Mouse (Mus musculus) lung, embryonic 16.5 days (tissue): ENCODE data around the gene Sapcd2. TPM values are rescaled to one million over a fixed set of nuclear protein-coding genes. Genes with fewer than 3 reads are reported as not detected.

ENCODE experiments used
- ATAC-seq: fragments of 200-750 bp; cut with Nextera tagmentation; 2 replicates; pipeline ENCODE4 v1.8.0; 2017; ENCODE audit warnings: low read depth, mild to moderate bottlenecking, moderate library complexity
- H3K27ac ChIP-seq: fragments of 300-500 bp; sonication (generic); 2 replicates; pipeline ENCODE4 v1.5.1; 2014; ENCODE audit warnings: mild to moderate bottlenecking, control low read depth, low read length
- H3K27me3 ChIP-seq: fragments of 300-500 bp; sonication (generic); 2 replicates; pipeline ENCODE4 v1.6.1; 2014; ENCODE audit warnings: low read depth, low read length, mixed read lengths; ENCODE audit not compliant: control insufficient read depth, insufficient read depth
- H3K36me3 ChIP-seq: fragments of 300-500 bp; sonication (generic); 2 replicates; pipeline ENCODE4 v1.6.1; 2014; ENCODE audit warnings: low read length; ENCODE audit not compliant: control insufficient read depth, insufficient read depth
- H3K4me1 ChIP-seq: fragments of 300-500 bp; sonication (generic); replicated peaks from 2 replicates; pipeline ENCODE4 v1.6.1; 2014; ENCODE audit warnings: low read length, mixed read lengths; ENCODE audit not compliant: control insufficient read depth, insufficient read depth
- H3K4me2 ChIP-seq: fragments of 300-500 bp; sonication (generic); 2 replicates; pipeline ENCODE4 v1.6.1; 2014; ENCODE audit warnings: low read depth, low read length, control low read depth
- H3K4me3 ChIP-seq: fragments of 300-500 bp; sonication (generic); 2 replicates; pipeline ENCODE4 v1.5.1; 2014; ENCODE audit warnings: mild to moderate bottlenecking, low read length, control low read depth
- H3K9ac ChIP-seq: fragments of 300-500 bp; sonication (generic); 2 replicates; pipeline ENCODE4 v1.6.1; 2014; ENCODE audit warnings: low read length, control low read depth
- H3K9me3 ChIP-seq: fragments of 300-500 bp; sonication (generic); 2 replicates; pipeline ENCODE4 v1.6.1; 2016; ENCODE audit warnings: low read length; ENCODE audit not compliant: control insufficient read depth
- WGBS: fragments of 180-500 bp; shearing (Covaris S2); extraction: QIAGEN DNeasy Blood & Tissue Kit; methylation state at CpG from one replicate; pipeline ENCODE4 v1.1.7; 2014; 5-methylcytosine and 5-hydroxymethylcytosine counted together
- polyA plus RNA-seq: library from polyadenylated mRNA; unstranded; fragments of >200 nt; fragmentation: Nextera tagmentation; extraction: Ambion mirVana; gene quantifications from 2 replicates; pipeline ENCODE4 v1.2.1, GENCODE M21; 2015

The Sapcd2 gene
- polyA plus RNA-seq, 1 experiment from 2014 or later, result 39.0 TPM

- WGBS, result 80% methylated on average over 5 of the region's 5 CpGs
- peaks cover 36% of the 10 kb centered on the region for H3K27me3 ChIP-seq
- peaks cover 10% of the 10 kb centered on the region for H3K4me1 ChIP-seq
- no peaks in the 10 kb centered on the region for H3K36me3 ChIP-seq
- H3K9ac ChIP-seq, result no peak overlapping the region
- ATAC-seq, result no peak
- H3K4me2 ChIP-seq, result no peak overlapping the region
- no peak overlapping the region for H3K4me3 ChIP-seq
- no peaks in the 10 kb centered on the region for H3K9me3 ChIP-seq
- no peak overlapping the region for H3K27ac ChIP-seq
Observed at GRCm38 (mm10) chr2:25427256-25427655, 55.1 kb downstream of the Sapcd2 start.

Other genes with a start within 250 kb of the Sapcd2 start
- 9.8 and 10.0 TPM in 2 replicates for gene Nrarp, start 191.6 kb upstream of the Sapcd2 start, polyA plus RNA-seq
- 10.0 and 12.5 TPM in 2 replicates for gene Tor4a, start 175.4 kb upstream of the Sapcd2 start, polyA plus RNA-seq
- gene Nelfb, start 160.8 kb upstream of the Sapcd2 start, polyA plus RNA-seq, result 112 and 113 TPM in 2 replicates
- gene Stpg3, start 157.7 kb upstream of the Sapcd2 start, polyA plus RNA-seq, result 0.15 TPM in 1 of 2 replicates, not detected in the other
- 0.68 TPM in 1 of 2 replicates, not detected in the other for gene Fam166a, start 153.6 kb upstream of the Sapcd2 start, polyA plus RNA-seq
- 677 and 731 TPM in 2 replicates for gene Tubb4b, start 147.6 kb upstream of the Sapcd2 start, polyA plus RNA-seq
- gene Slc34a3, start 138.0 kb upstream of the Sapcd2 start, polyA plus RNA-seq, result not detected in 2 replicates
- gene Rnf224, start 135.5 kb upstream of the Sapcd2 start, polyA plus RNA-seq, result not detected in 2 replicates
- gene Rnf208, start 130.1 kb upstream of the Sapcd2 start, polyA plus RNA-seq, result 8.3 and 9.1 TPM in 2 replicates
- gene Cysrt1, start 129.9 kb upstream of the Sapcd2 start, polyA plus RNA-seq, result 0.67 TPM in 1 of 2 replicates, not detected in the other
- gene AL732309.1, start 125.5 kb upstream of the Sapcd2 start, polyA plus RNA-seq, result 4.5 and 5.9 TPM in 2 replicates
- gene Tmem203, start 116.9 kb upstream of the Sapcd2 start, polyA plus RNA-seq, result 20.3 and 22.0 TPM in 2 replicates
- 6.4 and 6.5 TPM in 2 replicates for gene Tprn, start 109.7 kb upstream of the Sapcd2 start, polyA plus RNA-seq
- gene Ssna1, start 99.9 kb upstream of the Sapcd2 start, polyA plus RNA-seq, result 219 and 232 TPM in 2 replicates
- 136 and 137 TPM in 2 replicates for gene Anapc2, start 99.8 kb upstream of the Sapcd2 start, polyA plus RNA-seq
- not detected in 2 replicates for gene Tmem210, start 84.2 kb upstream of the Sapcd2 start, polyA plus RNA-seq
- 6.7 and 9.4 TPM in 2 replicates for gene Lrrc26, start 82.4 kb upstream of the Sapcd2 start, polyA plus RNA-seq
- 0.44 and 0.84 TPM in 2 replicates for gene Grin1, start 53.1 kb upstream of the Sapcd2 start, polyA plus RNA-seq
- gene Man1b1, start 40.0 kb upstream of the Sapcd2 start, polyA plus RNA-seq, result 47.8 and 57.4 TPM in 2 replicates
- 15.9 and 18.9 TPM in 2 replicates for gene Dpp7, start 16.0 kb upstream of the Sapcd2 start, polyA plus RNA-seq
- 18.8 and 20.2 TPM in 2 replicates for gene Uap1l1, start 6.6 kb upstream of the Sapcd2 start, polyA plus RNA-seq
- 3.6 and 4.8 TPM in 2 replicates for gene Entpd2, start 23.6 kb downstream of the Sapcd2 start, polyA plus RNA-seq
- 31.6 and 36.5 TPM in 2 replicates for gene Npdc1, start 27.0 kb downstream of the Sapcd2 start, polyA plus RNA-seq
- 0.10 and 0.15 TPM in 2 replicates for gene Fut7, start 50.9 kb downstream of the Sapcd2 start, polyA plus RNA-seq
- gene Abca2, start 56.4 kb downstream of the Sapcd2 start, polyA plus RNA-seq, result 4.9 and 5.4 TPM in 2 replicates
- 139 and 180 TPM in 2 replicates for gene Clic3, start 84.5 kb downstream of the Sapcd2 start, polyA plus RNA-seq
- 37.9 and 44.8 TPM in 2 replicates for gene Paxx, start 88.8 kb downstream of the Sapcd2 start, polyA plus RNA-seq
- gene Ptgds, start 97.7 kb downstream of the Sapcd2 start, polyA plus RNA-seq, result 10.7 and 16.5 TPM in 2 replicates
- gene Lcn12, start 121.6 kb downstream of the Sapcd2 start, polyA plus RNA-seq, result not detected in 2 replicates
- 80.8 and 81.1 TPM in 2 replicates for gene Fbxw5, start 128.4 kb downstream of the Sapcd2 start, polyA plus RNA-seq
- gene C8g, start 129.4 kb downstream of the Sapcd2 start, polyA plus RNA-seq, result 6.5 and 7.3 TPM in 2 replicates
- 38.2 and 39.1 TPM in 2 replicates for gene Traf2, start 174.6 kb downstream of the Sapcd2 start, polyA plus RNA-seq
- 319 and 355 TPM in 2 replicates for gene Edf1, start 185.5 kb downstream of the Sapcd2 start, polyA plus RNA-seq
- 3.1 and 8.2 TPM in 2 replicates for gene Mamdc4, start 202.5 kb downstream of the Sapcd2 start, polyA plus RNA-seq
- 164 and 167 TPM in 2 replicates for gene Phpt1, start 202.9 kb downstream of the Sapcd2 start, polyA plus RNA-seq
- 0.21 TPM in 1 of 2 replicates, not detected in the other for gene Ajm1, start 209.4 kb downstream of the Sapcd2 start, polyA plus RNA-seq
- 60.7 and 61.8 TPM in 2 replicates for gene Rabl6, start 236.2 kb downstream of the Sapcd2 start, polyA plus RNA-seq
- gene Ccdc183, start 245.4 kb downstream of the Sapcd2 start, polyA plus RNA-seq, result 0.14 and 0.15 TPM in 2 replicates
- gene Tmem141, start 249.7 kb downstream of the Sapcd2 start, polyA plus RNA-seq, result 30.5 and 35.6 TPM in 2 replicates